Mouse (Mus musculus) frontal cortex, postnatal 36 days (tissue): ENCODE data around the gene Il25.
A peak's percentile ranks its signal among the peaks of the same experiment; 100 is the strongest.
"Not testable (repeated sequence)": the region's sequence is repeated elsewhere in the genome, so short reads cannot be mapped to it uniquely, and the experiment has no call there.

Source experiments
- DNase-seq, 2 experiments: peaks; one replicate each; pipeline ENCODE4 v3.0.0; 2022; ENCODE audit warnings: low spot score in 2 of 2

Il25 gene

GRCm38 (mm10) chr14:54953664-54954206, 21.2 kb downstream of the Il25 start:
- DNase-seq, result no peak

- no peak for DNase-seq
These were observed 22.0 kb downstream of the Il25 start for GRCm38 (mm10) chr14:54954474-54954873.

GRCm38 (mm10) chr14:54955481-54955880, 23.0 kb downstream of the Il25 start:
- no peak for DNase-seq

- no peak for DNase-seq
These were observed 24.0 kb downstream of the Il25 start for GRCm38 (mm10) chr14:54956533-54956932.

- DNase-seq, result no peak
These were observed 26.0 kb downstream of the Il25 start for GRCm38 (mm10) chr14:54958503-54958902.

- DNase-seq, result no peak
These were observed 26.7 kb downstream of the Il25 start for GRCm38 (mm10) chr14:54959197-54959596.

GRCm38 (mm10) chr14:54959853-54960613, 27.5 kb downstream of the Il25 start:
- DNase-seq, result not testable (repeated sequence)

GRCm38 (mm10) chr14:54960769-54961168, 28.3 kb downstream of the Il25 start:
- DNase-seq, result peak in 1 of 2 experiments; percentile 34

GRCm38 (mm10) chr14:54961487-54961886, 29.0 kb downstream of the Il25 start:
- no peak for DNase-seq

- no peak for DNase-seq
These were observed 30.2 kb downstream of the Il25 start for GRCm38 (mm10) chr14:54962714-54963113.

GRCm38 (mm10) chr14:54963727-54964126, 31.2 kb downstream of the Il25 start:
- no peak for DNase-seq

- no peak for DNase-seq
These were observed 32.5 kb downstream of the Il25 start for GRCm38 (mm10) chr14:54965044-54965443.

GRCm38 (mm10) chr14:54965631-54966030, 33.1 kb downstream of the Il25 start:
- DNase-seq, result no peak

GRCm38 (mm10) chr14:54966320-54966977, 34.0 kb downstream of the Il25 start, which contains the start of gene Myh6:
Gene Myh6, minus strand, starts transcription at chr14:54966927.
- no peak for DNase-seq

GRCm38 (mm10) chr14:54967874-54968273, 35.4 kb downstream of the Il25 start:
- no peak for DNase-seq

GRCm38 (mm10) chr14:54968344-54968743, 35.8 kb downstream of the Il25 start:
- no peak for DNase-seq

GRCm38 (mm10) chr14:54972786-54973185, 40.3 kb downstream of the Il25 start:
- not testable (repeated sequence) for DNase-seq

- peak in 1 of 2 experiments; percentile 21 for DNase-seq
These were observed 41.7 kb downstream of the Il25 start for GRCm38 (mm10) chr14:54974068-54974791.

- DNase-seq, result no peak
These were observed 44.1 kb downstream of the Il25 start, which contains the start of gene Gm17428 for GRCm38 (mm10) chr14:54976633-54977032. Gene Gm17428, plus strand, starts transcription at chr14:54976933.

- DNase-seq, result no peak
These were observed 46.2 kb downstream of the Il25 start for GRCm38 (mm10) chr14:54978664-54979063.

GRCm38 (mm10) chr14:54981934-54982333, 49.4 kb downstream of the Il25 start:
- DNase-seq, result no peak
